Mouse (Mus musculus) heart, adult 2 months (tissue): Measurements from ENCODE around the gene Grk6.

Experiments
- CTCF ChIP-seq: fragments of 200-600 bp; IDR thresholded peaks from 2 replicates; pipeline ENCODE4 v1.8.1; 2022; ENCODE audit warnings: antibody characterized with exemption, mild to moderate bottlenecking, moderate library complexity
- EP300 ChIP-seq: fragments of 200-500 bp; IDR thresholded peaks from 2 replicates; pipeline ENCODE4 v1.6.1; 2011; ENCODE audit warnings: low read depth, low read length, control low read depth; ENCODE audit not compliant: insufficient read depth
- POLR2A ChIP-seq: fragments of 200-500 bp; IDR thresholded peaks from 2 replicates; pipeline ENCODE4 v1.6.1; 2011; ENCODE audit warnings: mild to moderate bottlenecking, low read depth, low read length, control low read depth; ENCODE audit not compliant: insufficient read depth

GRCm38 (mm10) chr13:55507877-55508276, 63.0 kb downstream of the Grk6 start:
- TF ChIP-seq CTCF (no peak), POLR2A (no peak), EP300 (no peak)
